Mouse (Mus musculus): ENCODE results near the gene Tnfsf9.

The Tnfsf9 gene

DNA sequence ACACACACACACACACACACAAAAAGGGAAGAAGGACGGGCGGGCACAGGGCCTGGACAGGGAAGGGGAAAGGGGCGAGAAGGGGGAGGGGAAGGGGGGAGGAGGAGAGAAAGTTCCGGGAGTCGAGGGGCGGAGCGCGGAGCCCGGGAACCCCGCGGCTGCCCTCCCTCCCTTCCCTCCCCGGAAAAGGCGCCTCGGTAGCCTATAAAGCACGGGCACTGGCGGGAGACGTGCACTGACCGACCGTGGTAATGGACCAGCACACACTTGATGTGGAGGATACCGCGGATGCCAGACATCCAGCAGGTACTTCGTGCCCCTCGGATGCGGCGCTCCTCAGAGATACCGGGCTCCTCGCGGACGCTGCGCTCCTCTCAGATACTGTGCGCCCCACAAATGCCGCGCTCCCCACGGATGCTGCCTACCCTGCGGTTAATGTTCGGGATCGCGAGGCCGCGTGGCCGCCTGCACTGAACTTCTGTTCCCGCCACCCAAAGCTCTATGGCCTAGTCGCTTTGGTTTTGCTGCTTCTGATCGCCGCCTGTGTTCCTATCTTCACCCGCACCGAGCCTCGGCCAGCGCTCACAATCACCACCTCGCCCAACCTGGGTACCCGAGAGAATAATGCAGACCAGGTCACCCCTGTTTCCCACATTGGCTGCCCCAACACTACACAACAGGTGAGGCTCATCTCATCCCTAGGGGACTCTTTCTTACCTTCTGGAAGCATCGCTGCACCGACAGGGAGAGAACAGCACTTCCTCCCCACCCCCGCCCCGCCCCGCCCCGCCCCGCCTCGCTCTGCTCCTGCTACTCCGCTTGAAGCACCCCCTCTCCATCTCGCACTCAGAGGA lies at the start of gene Tnfsf9:
TSS of gene Tnfsf9 (plus strand) at position 145 of the 854 bp plus-strand sequence.
- DNase-seq (ENCODE audit: low spot score): no peak

DNA sequence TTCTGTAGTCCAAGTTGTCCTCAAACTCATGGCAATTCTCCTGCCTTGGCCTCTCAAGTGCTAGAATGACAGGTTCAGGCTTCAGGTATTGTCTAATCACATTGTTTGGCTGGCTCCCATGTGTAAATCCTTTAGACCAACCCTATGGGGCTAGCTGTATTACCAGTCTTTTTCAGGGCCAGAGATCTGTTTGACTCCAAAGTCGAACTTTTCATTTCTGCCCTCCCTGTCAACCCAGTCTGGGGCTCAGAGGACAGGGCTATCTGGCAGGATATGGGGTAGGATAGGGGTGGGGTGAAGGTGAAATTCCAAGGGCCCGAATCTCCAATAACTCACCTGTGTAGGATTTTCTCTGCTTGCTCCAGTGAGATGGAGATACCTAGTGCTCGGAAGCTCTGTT lies 48.9 kb upstream of the Tnfsf9 start:
- no peak for DNase-seq (ENCODE audit: low spot score)

DNA sequence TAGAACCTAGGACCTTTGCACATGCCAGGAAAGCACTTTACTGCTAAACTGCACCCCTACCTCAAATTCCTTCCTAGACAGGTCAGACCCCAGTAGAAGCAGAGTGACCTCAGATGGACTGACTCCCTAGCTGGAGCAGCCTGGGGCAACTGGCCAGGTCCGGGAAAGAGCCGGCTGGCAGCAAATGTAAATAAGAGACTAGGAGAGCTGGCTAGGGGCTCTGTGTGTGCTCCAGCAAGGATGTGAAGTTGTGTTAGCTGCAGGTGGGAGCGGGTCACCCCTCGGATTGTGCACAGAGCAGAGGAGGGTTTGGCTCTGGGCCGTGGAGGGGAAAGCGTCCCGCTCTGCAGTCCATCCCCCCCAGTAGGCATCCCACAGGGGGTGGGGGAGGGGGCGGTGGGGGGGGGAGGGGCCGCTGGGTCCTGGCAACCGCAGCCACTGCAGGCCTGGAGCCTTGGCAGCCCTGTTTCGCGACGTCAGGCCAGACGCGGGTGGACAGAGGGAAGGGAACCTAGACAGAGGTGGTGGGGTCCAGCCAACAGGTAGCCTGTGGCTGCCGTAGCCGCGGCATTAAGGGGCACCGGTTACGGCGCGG lies 46.1 kb upstream of the Tnfsf9 start, which contains the start of gene Crb3:
TSS of gene Crb3 (plus strand) at position 215 of the 595 bp plus-strand sequence.
- DNase-seq (ENCODE audit: low spot score): no peak

- no peak for DNase-seq (ENCODE audit: low spot score)
These were observed 45.6 kb upstream of the Tnfsf9 start, which contains the start of gene Slc25a23 for GRCm38 (mm10) chr17:57059486-57059977. Slc25a23 (minus strand) TSS chr17:57059863.

- peak; percentile 63 for DNase-seq (ENCODE audit: low spot score)
These were observed 44.8 kb upstream of the Tnfsf9 start for GRCm38 (mm10) chr17:57060231-57060801.

DNA sequence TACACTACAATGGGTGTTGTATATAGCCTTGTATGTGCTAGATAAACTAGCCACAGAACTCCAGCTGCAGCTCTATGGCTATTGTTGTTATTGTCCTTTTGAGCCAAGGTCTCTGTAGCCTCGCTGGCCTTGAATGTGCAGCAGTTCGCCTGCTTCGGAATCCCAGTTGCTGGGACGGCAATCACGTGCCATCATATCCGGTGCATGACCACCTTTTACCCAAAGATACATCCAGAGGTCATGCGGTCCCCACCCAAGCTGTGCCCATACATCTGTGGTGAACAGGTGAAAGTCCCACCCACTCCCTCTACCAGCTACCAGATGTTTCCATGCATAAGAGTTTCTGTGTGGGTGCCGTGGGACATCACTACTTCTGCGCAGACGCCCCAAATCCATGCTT lies 44.1 kb upstream of the Tnfsf9 start:
- DNase-seq (ENCODE audit: low spot score): no peak

DNA sequence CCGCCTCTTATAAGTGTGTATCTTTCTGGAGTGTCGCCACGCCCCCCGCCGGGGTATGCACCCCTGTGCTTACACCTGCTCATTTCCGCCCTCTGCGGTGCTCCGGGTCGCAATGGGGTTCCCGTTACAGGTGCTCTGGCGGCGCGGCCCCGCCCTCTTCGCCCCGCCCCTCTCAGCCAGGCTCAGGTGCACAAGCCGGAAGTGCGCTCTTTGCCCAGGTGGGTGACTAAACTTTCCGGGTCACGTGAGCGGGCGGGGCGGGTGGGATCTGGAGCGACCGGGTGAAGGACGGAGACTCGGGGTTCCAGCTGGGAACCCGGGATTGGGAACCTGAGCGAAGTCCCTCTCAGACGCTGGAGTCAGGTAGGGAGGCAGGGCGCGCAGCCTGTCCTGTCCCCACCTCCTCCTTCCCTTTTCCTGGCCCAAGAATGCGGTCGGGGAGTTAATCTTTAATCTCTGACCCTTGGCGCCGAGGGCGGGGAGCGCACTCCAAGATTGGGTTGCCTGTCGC lies 43.1 kb upstream of the Tnfsf9 start:
- DNase-seq (ENCODE audit: low spot score): no peak

- no peak for DNase-seq (ENCODE audit: low spot score)
These were observed 42.6 kb upstream of the Tnfsf9 start for GRCm38 (mm10) chr17:57062548-57062947.

DNA sequence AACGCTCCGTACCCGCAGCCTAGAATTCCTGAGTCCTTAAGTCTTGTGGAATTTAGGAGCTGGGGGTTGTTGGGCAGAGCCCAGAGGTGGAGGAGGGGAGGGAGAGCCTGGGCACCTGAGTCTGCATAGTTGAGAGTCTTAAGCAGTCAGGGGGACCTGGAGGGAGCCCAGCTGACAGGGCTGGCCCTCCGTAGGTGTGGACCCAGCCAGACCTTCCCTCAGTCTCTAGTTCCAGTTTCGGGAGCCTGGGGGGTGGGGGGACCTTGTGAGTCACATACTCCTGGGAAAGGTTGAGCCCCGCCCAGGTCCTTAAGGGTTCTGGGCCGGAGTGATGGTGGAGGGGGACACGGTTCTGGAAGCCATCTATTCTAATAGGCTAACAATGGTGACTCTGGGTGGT lies 42.1 kb upstream of the Tnfsf9 start:
- no peak for DNase-seq (ENCODE audit: low spot score)

GRCm38 (mm10) chr17:57066908-57067307 lies 38.2 kb upstream of the Tnfsf9 start:
- DNase-seq (ENCODE audit: low spot score): no peak

- DNase-seq (ENCODE audit: low spot score): no peak
These were observed 34.9 kb upstream of the Tnfsf9 start for GRCm38 (mm10) chr17:57070272-57070671.

GRCm38 (mm10) chr17:57070699-57071098 lies 34.4 kb upstream of the Tnfsf9 start:
- no peak for DNase-seq (ENCODE audit: low spot score)

DNA sequence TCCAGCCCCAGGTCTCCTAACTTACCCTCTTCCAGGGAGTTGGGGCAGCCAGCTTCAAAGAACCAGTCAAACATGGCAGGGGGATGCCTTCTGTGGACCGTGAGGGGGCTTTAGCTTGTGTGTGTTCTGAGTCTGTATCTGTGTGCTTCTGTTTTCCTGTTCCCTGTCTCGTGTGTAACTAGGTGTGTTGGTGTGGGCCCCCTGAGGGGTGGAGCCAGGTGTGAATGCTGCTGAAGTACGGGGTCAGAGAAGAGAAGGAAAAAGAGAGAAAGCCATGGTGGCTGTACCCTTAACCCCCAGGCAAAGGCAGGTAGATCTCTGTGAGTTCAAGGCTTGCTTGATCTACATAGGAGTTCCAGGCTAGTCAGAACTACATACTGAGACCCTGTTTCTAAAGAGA lies 28.2 kb upstream of the Tnfsf9 start:
- DNase-seq (ENCODE audit: low spot score): no peak

DNA sequence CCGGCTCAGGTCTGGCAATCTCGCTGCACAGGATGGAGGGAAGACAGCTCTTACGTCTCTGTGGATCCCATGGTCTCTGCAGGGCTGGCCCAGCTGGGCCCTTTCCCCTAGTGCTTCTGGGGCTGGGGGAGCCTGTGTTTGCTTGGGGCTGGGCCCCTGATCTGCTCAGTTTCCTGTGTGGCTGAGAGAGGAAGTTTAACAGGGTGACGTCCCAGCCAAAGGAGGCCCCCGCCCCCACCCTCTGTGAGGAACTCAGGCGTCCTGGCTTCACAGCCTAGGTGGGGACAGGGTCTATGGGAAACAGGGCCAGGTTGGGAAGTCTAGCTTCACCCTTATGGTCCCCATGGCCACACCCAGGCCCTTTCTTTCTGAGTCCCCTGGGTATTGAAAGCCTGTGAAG lies 26.8 kb upstream of the Tnfsf9 start, which contains the start of gene Dennd1c:
TSS of gene Dennd1c (minus strand) at position 179 of the 400 bp plus-strand sequence.
- no peak for DNase-seq (ENCODE audit: low spot score)

- DNase-seq (ENCODE audit: low spot score): no peak
These were observed 25.2 kb upstream of the Tnfsf9 start for GRCm38 (mm10) chr17:57079919-57080318.

DNA sequence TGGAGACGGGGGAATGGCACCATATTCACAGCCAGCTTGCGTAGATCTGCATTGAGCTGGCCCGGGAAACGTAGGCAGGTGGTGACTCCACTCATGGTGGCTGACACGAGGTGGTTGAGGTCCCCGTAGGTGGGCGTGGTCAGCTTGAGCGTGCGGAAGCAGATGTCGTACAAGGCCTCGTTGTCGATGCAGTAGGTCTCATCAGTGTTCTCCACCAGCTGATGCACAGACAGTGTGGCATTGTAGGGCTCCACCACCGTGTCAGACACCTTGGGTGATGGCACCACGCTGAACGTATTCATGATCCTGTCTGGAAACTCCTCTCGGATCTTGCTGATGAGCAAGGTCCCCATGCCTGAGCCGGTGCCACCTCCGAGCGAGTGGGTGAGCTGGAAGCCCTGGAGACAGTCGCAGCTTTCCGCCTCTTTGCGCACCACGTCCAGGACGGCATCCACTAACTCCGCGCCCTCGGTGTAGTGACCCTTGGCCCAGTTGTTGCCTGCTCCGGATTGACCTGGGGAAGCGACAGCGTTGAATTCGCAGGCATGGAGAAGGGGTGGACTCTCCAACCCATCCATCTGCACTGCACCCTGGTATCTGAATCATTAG lies 23.8 kb upstream of the Tnfsf9 start:
- no peak for DNase-seq (ENCODE audit: low spot score)

- no peak for DNase-seq (ENCODE audit: low spot score)
These were observed 22.6 kb upstream of the Tnfsf9 start for GRCm38 (mm10) chr17:57082481-57082880.

- DNase-seq (ENCODE audit: low spot score): no peak
These were observed 19.0 kb upstream of the Tnfsf9 start for GRCm38 (mm10) chr17:57085970-57086757.

- DNase-seq (ENCODE audit: low spot score): no peak
These were observed 17.9 kb upstream of the Tnfsf9 start, which contains the start of gene Tubb4a for GRCm38 (mm10) chr17:57087049-57087832. Tubb4a (minus strand) TSS chr17:57087782.

DNA sequence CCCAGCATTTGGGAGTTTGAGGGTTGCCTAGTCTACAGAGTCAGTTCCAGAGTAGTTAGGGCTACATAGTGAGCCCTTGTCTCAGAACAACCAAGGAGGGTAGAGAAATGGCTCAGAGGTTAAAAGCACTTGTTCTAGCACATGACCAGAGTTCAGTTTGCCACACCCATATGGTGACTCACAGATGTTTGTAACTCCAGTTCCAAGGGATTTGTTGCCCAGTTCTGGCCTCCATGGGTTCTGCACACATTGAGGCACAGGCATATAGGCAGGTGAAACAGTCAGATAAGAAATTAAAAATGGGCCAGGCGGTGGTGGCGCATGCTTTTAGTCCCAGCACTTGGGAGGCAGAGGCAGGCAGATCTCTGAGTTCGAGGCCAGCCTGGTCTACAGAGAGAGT lies 10.9 kb upstream of the Tnfsf9 start:
- peak; percentile 41 for DNase-seq (ENCODE audit: low spot score)
